Mouse (Mus musculus): ENCODE measurements at regions not wholly inside any gene's neighbourhood (a gene's known extent, or its start where the extent isn't known, plus 50 kb on each side); places are given as distances from the start of the nearest gene placed in this dataset.

GRCm38 (mm10) chr11:112501781-112502180, 280.2 kb upstream of the Sox9 start:
- no peaks in the 10 kb centered on the region for H3K27me3 ChIP-seq (ENCODE audit: control insufficient read depth, insufficient read depth, low read length)
- WGBS = 24% methylated on average over 5 of the region's 5 CpGs
- no peak overlapping the region for H3K4me3 ChIP-seq (replicated peaks; ENCODE audit: low read length)
- H3K9me3 ChIP-seq (replicated peaks; ENCODE audit: control insufficient read depth, low read length) = no peaks in the 10 kb centered on the region
- ATAC-seq (ENCODE audit: insufficient read depth, low FRiP score) = no peak
- no peaks in the 10 kb centered on the region for H3K4me1 ChIP-seq (ENCODE audit: control insufficient read depth, insufficient read depth, low read length)
- no peak overlapping the region for H3K4me2 ChIP-seq (ENCODE audit: low read depth, low read length)
- no peaks in the 10 kb centered on the region for H3K36me3 ChIP-seq (ENCODE audit: control insufficient read depth, insufficient read depth, low read length)
- H3K9ac ChIP-seq (ENCODE audit: low read length) = no peak overlapping the region
- no peak overlapping the region for H3K27ac ChIP-seq (ENCODE audit: low read length)

- Histone ChIP-seq H3K4me3 (replicated peaks; ENCODE audit: low read length) (no peak overlapping the region), H3K9ac (ENCODE audit: low read length) (no peak overlapping the region), H3K27me3 (ENCODE audit: control insufficient read depth, insufficient read depth, low read length) (no peaks in the 10 kb centered on the region), H3K36me3 (ENCODE audit: control insufficient read depth, insufficient read depth, low read length) (no peaks in the 10 kb centered on the region), H3K9me3 (replicated peaks; ENCODE audit: control insufficient read depth, low read length) (no peaks in the 10 kb centered on the region), H3K27ac (ENCODE audit: low read length) (no peak overlapping the region), H3K4me1 (ENCODE audit: control insufficient read depth, insufficient read depth, low read length) (no peaks in the 10 kb centered on the region), H3K4me2 (ENCODE audit: low read depth, low read length) (no peak overlapping the region)
- 64% methylated on average over 8 of the region's 8 CpGs for WGBS
- ATAC-seq (ENCODE audit: insufficient read depth, low FRiP score) = no peak
Observed at GRCm38 (mm10) chr11:112519076-112519475, 262.9 kb upstream of the Sox9 start.

GRCm38 (mm10) chr11:112524983-112525382, 257.0 kb upstream of the Sox9 start:
- H3K4me2 ChIP-seq (ENCODE audit: low read depth, low read length) = no peak overlapping the region
- no peaks in the 10 kb centered on the region for H3K36me3 ChIP-seq (ENCODE audit: control insufficient read depth, insufficient read depth, low read length)
- H3K4me1 ChIP-seq (ENCODE audit: control insufficient read depth, insufficient read depth, low read length) = no peaks in the 10 kb centered on the region
- no peak for ATAC-seq (ENCODE audit: insufficient read depth, low FRiP score)
- H3K4me3 ChIP-seq (replicated peaks; ENCODE audit: low read length) = no peak overlapping the region
- 89% methylated on average over 3 of the region's 3 CpGs for WGBS
- no peak overlapping the region for H3K9ac ChIP-seq (ENCODE audit: low read length)
- no peaks in the 10 kb centered on the region for H3K27me3 ChIP-seq (ENCODE audit: control insufficient read depth, insufficient read depth, low read length)
- no peak overlapping the region for H3K27ac ChIP-seq (ENCODE audit: low read length)
- no peaks in the 10 kb centered on the region for H3K9me3 ChIP-seq (replicated peaks; ENCODE audit: control insufficient read depth, low read length)

- ATAC-seq (ENCODE audit: insufficient read depth, low FRiP score) = no peak
Observed at GRCm38 (mm10) chr11:112542573-112542972, 239.5 kb upstream of the Sox9 start.

GRCm38 (mm10) chr11:112543473-112543872, 238.6 kb upstream of the Sox9 start:
- H3K9me3 ChIP-seq (replicated peaks; ENCODE audit: control insufficient read depth, low read length) = no peaks in the 10 kb centered on the region
- 54% methylated on average over 6 of the region's 6 CpGs for whole genome bisulfite sequencing
- H3K27me3 ChIP-seq (ENCODE audit: control insufficient read depth, insufficient read depth, low read length) = no peaks in the 10 kb centered on the region
- ATAC-seq (ENCODE audit: insufficient read depth, low FRiP score) = no peak
- no peaks in the 10 kb centered on the region for H3K4me1 ChIP-seq (ENCODE audit: control insufficient read depth, insufficient read depth, low read length)
- no peaks in the 10 kb centered on the region for H3K36me3 ChIP-seq (ENCODE audit: control insufficient read depth, insufficient read depth, low read length)
- H3K4me3 ChIP-seq (replicated peaks; ENCODE audit: low read length) = no peak overlapping the region
- no peak overlapping the region for H3K9ac ChIP-seq (ENCODE audit: low read length)
- H3K27ac ChIP-seq (ENCODE audit: low read length) = no peak overlapping the region
- no peak overlapping the region for H3K4me2 ChIP-seq (ENCODE audit: low read depth, low read length)

More at GRCm38 (mm10) chr11:112542573-112542972, 239.5 kb upstream of the Sox9 start:
- H3K4me3 ChIP-seq (replicated peaks; ENCODE audit: low read length) = no peak overlapping the region
- H3K27ac ChIP-seq (ENCODE audit: low read length) = no peak overlapping the region
- no peaks in the 10 kb centered on the region for H3K36me3 ChIP-seq (ENCODE audit: control insufficient read depth, insufficient read depth, low read length)
- no peak overlapping the region for H3K9ac ChIP-seq (ENCODE audit: low read length)
- H3K4me1 ChIP-seq (ENCODE audit: control insufficient read depth, insufficient read depth, low read length) = no peaks in the 10 kb centered on the region
- WGBS = 51% methylated on average over 6 of the region's 6 CpGs
- no peaks in the 10 kb centered on the region for H3K27me3 ChIP-seq (ENCODE audit: control insufficient read depth, insufficient read depth, low read length)
- no peak overlapping the region for H3K4me2 ChIP-seq (ENCODE audit: low read depth, low read length)
- no peaks in the 10 kb centered on the region for H3K9me3 ChIP-seq (replicated peaks; ENCODE audit: control insufficient read depth, low read length)

GRCm38 (mm10) chr11:112545231-112546010, 236.6 kb upstream of the Sox9 start:
- H3K9ac ChIP-seq (ENCODE audit: low read length) = no peak overlapping the region
- no peak overlapping the region for H3K27ac ChIP-seq (ENCODE audit: low read length)
- no peak for ATAC-seq (ENCODE audit: insufficient read depth, low FRiP score)
- no peak overlapping the region for H3K4me2 ChIP-seq (ENCODE audit: low read depth, low read length)
- H3K27me3 ChIP-seq (ENCODE audit: control insufficient read depth, insufficient read depth, low read length) = no peaks in the 10 kb centered on the region
- WGBS = 75% methylated on average over 7 of the region's 7 CpGs
- no peaks in the 10 kb centered on the region for H3K36me3 ChIP-seq (ENCODE audit: control insufficient read depth, insufficient read depth, low read length)
- H3K4me3 ChIP-seq (replicated peaks; ENCODE audit: low read length) = no peak overlapping the region
- H3K9me3 ChIP-seq (replicated peaks; ENCODE audit: control insufficient read depth, low read length) = no peaks in the 10 kb centered on the region
- H3K4me1 ChIP-seq (ENCODE audit: control insufficient read depth, insufficient read depth, low read length) = no peaks in the 10 kb centered on the region

- no peaks in the 10 kb centered on the region for H3K4me1 ChIP-seq (ENCODE audit: control insufficient read depth, insufficient read depth, low read length)
- ATAC-seq (ENCODE audit: insufficient read depth, low FRiP score) = no peak
- H3K4me3 ChIP-seq (replicated peaks; ENCODE audit: low read length) = no peak overlapping the region
- no peak overlapping the region for H3K9ac ChIP-seq (ENCODE audit: low read length)
- no peaks in the 10 kb centered on the region for H3K36me3 ChIP-seq (ENCODE audit: control insufficient read depth, insufficient read depth, low read length)
- H3K4me2 ChIP-seq (ENCODE audit: low read depth, low read length) = no peak overlapping the region
- H3K27ac ChIP-seq (ENCODE audit: low read length) = no peak overlapping the region
- H3K27me3 ChIP-seq (ENCODE audit: control insufficient read depth, insufficient read depth, low read length) = no peaks in the 10 kb centered on the region
- 52% methylated on average over 5 of the region's 5 CpGs for WGBS
- no peaks in the 10 kb centered on the region for H3K9me3 ChIP-seq (replicated peaks; ENCODE audit: control insufficient read depth, low read length)
Observed at GRCm38 (mm10) chr11:112546162-112546561, 235.9 kb upstream of the Sox9 start.

- H3K4me1 ChIP-seq (ENCODE audit: control insufficient read depth, insufficient read depth, low read length) = no peaks in the 10 kb centered on the region
- no peaks in the 10 kb centered on the region for H3K36me3 ChIP-seq (ENCODE audit: control insufficient read depth, insufficient read depth, low read length)
- ATAC-seq (ENCODE audit: insufficient read depth, low FRiP score) = no peak
- no peaks in the 10 kb centered on the region for H3K27me3 ChIP-seq (ENCODE audit: control insufficient read depth, insufficient read depth, low read length)
- no peaks in the 10 kb centered on the region for H3K9me3 ChIP-seq (replicated peaks; ENCODE audit: control insufficient read depth, low read length)
- H3K4me3 ChIP-seq (replicated peaks; ENCODE audit: low read length) = no peak overlapping the region
- no peak overlapping the region for H3K4me2 ChIP-seq (ENCODE audit: low read depth, low read length)
- H3K27ac ChIP-seq (ENCODE audit: low read length) = no peak overlapping the region
- no peak overlapping the region for H3K9ac ChIP-seq (ENCODE audit: low read length)
- 60% methylated on average over 6 of the region's 6 CpGs for WGBS
Observed at GRCm38 (mm10) chr11:112552838-112553237, 229.2 kb upstream of the Sox9 start.

GRCm38 (mm10) chr11:112563027-112563426, 219.0 kb upstream of the Sox9 start:
- H3K4me1 ChIP-seq (ENCODE audit: control insufficient read depth, insufficient read depth, low read length) = no peaks in the 10 kb centered on the region
- H3K9me3 ChIP-seq (replicated peaks; ENCODE audit: control insufficient read depth, low read length) = no peaks in the 10 kb centered on the region
- no peaks in the 10 kb centered on the region for H3K36me3 ChIP-seq (ENCODE audit: control insufficient read depth, insufficient read depth, low read length)
- whole genome bisulfite sequencing = 79% methylated on average over 9 of the region's 9 CpGs
- H3K9ac ChIP-seq (ENCODE audit: low read length) = no peak overlapping the region
- no peak overlapping the region for H3K4me2 ChIP-seq (ENCODE audit: low read depth, low read length)
- H3K27me3 ChIP-seq (ENCODE audit: control insufficient read depth, insufficient read depth, low read length) = no peaks in the 10 kb centered on the region
- H3K4me3 ChIP-seq (replicated peaks; ENCODE audit: low read length) = no peak overlapping the region
- no peak for ATAC-seq (ENCODE audit: insufficient read depth, low FRiP score)
- no peak overlapping the region for H3K27ac ChIP-seq (ENCODE audit: low read length)
